Mouse (Mus musculus) kidney, embryonic 14.5 days (tissue): ENCODE measurements around the gene Rab3a. TPM values are rescaled to one million over a fixed set of nuclear protein-coding genes. Genes with fewer than 3 reads are reported as not detected.
A peak's percentile ranks its signal among the peaks of the same experiment; 100 is the strongest.

Experiments
- ATAC-seq: fragments of 200-750 bp; cut with Nextera tagmentation; 2 replicates; pipeline ENCODE4 v1.8.0; 2017; ENCODE audit warnings: moderate number of reproducible peaks, mild to moderate bottlenecking, moderate TSS enrichment, moderate library complexity; ENCODE audit not compliant: low FRiP score, low TSS enrichment
- H3K27ac ChIP-seq: fragments of 300-500 bp; sonication (generic); 2 replicates; pipeline ENCODE4 v1.5.1; 2014; ENCODE audit warnings: low read depth, mild to moderate bottlenecking, low read length, moderate library complexity, mixed read lengths
- H3K27me3 ChIP-seq: fragments of 300-500 bp; sonication (generic); 2 replicates; pipeline ENCODE4 v1.6.1; 2014; ENCODE audit warnings: mild to moderate bottlenecking, low read length; ENCODE audit not compliant: control insufficient read depth, insufficient read depth
- H3K36me3 ChIP-seq: fragments of 300-500 bp; sonication (generic); 2 replicates; pipeline ENCODE4 v1.6.1; 2014; ENCODE audit warnings: low read length, mixed read lengths; ENCODE audit not compliant: control insufficient read depth, insufficient read depth
- H3K4me1 ChIP-seq: fragments of 300-500 bp; sonication (generic); 2 replicates; pipeline ENCODE4 v1.6.1; 2014; ENCODE audit warnings: low read length, mixed read lengths; ENCODE audit not compliant: control insufficient read depth, insufficient read depth
- H3K4me2 ChIP-seq: fragments of 300-500 bp; sonication (generic); replicated peaks from 2 replicates; pipeline ENCODE4 v1.6.1; 2014; ENCODE audit warnings: low read depth, mild to moderate bottlenecking, low read length
- H3K4me3 ChIP-seq: fragments of 300-500 bp; sonication (generic); 2 replicates; pipeline ENCODE4 v1.5.1; 2014; ENCODE audit warnings: mild to moderate bottlenecking, low read length
- H3K9ac ChIP-seq: fragments of 300-500 bp; sonication (generic); 2 replicates; pipeline ENCODE4 v1.6.1; 2014; ENCODE audit warnings: low read depth, mild to moderate bottlenecking, low read length, moderate library complexity
- H3K9me3 ChIP-seq: fragments of 300-500 bp; sonication (generic); 2 replicates; pipeline ENCODE4 v1.6.1; 2016; ENCODE audit warnings: low read length; ENCODE audit not compliant: control insufficient read depth
- WGBS: fragments of 180-500 bp; shearing (Covaris S2); extraction: QIAGEN DNeasy Blood & Tissue Kit; methylation state at CpG from one replicate; pipeline ENCODE4 v1.1.7; 2014; 5-methylcytosine and 5-hydroxymethylcytosine counted together
- polyA plus RNA-seq: library from polyadenylated mRNA; unstranded; fragments of >200 nt; fragmentation: Nextera tagmentation; extraction: Ambion mirVana; gene quantifications from 2 replicates; pipeline ENCODE4 v1.2.1, GENCODE M21; 2014

Gene Rab3a
- polyA plus RNA-seq, 1 experiment from 2014 or later = 16.4 TPM

DNA sequence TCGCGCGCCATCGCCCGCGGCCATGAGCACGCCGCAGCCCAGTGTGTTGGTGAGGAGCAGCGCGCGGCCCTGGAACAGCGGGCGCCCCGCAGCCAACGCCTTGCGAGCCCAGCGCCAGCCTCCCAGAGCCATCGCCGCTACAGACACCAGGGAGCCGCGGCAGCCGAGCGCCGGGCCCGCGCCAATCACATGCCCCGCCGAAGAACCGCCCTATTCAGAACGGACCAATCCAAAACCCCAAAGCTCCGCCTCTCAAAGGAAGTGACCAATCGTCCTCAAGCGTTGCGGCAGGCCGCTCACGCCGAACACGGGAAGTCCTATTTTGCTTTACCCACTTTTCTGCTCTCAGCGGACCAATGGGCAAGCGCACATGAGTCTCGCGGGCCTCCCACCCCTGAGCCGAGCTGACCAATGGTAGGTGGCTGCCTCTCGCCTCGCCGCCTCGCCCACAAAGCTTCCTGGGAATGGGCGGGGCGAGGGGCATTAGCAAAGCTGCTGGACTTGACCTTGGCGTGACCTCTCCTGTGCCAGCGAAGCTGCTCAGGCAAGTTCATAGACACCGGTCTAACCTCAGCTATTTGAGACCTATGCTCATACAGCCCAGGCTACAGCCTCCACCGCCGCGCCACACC lies 6.4 kb downstream of the Rab3a start, which contains the start of gene Mpv17l2:
TSS of gene Mpv17l2 (minus strand) at position 172 of the 632 bp plus-strand sequence.
- Histone ChIP-seq H3K27me3 (no peaks in the 10 kb centered on the region), H3K9ac (peak within 1 kb of the TSS; percentile 83), H3K36me3 (peaks cover 24% of the 10 kb centered on the region; the same call in 1 of the 2 replicates), H3K4me3 (peak within 1 kb of the TSS; percentile 75), H3K4me1 (peaks cover 22% of the 10 kb centered on the region), H3K4me2 (peak within 1 kb of the TSS; percentile 99), H3K9me3 (no peaks in the 10 kb centered on the region), H3K27ac (peak within 1 kb of the TSS; percentile 65; the same call in 1 of the 2 replicates)
- under 1% methylated on average over 55 of the region's 55 CpGs for WGBS
- peak; percentile 95 for ATAC-seq

DNA sequence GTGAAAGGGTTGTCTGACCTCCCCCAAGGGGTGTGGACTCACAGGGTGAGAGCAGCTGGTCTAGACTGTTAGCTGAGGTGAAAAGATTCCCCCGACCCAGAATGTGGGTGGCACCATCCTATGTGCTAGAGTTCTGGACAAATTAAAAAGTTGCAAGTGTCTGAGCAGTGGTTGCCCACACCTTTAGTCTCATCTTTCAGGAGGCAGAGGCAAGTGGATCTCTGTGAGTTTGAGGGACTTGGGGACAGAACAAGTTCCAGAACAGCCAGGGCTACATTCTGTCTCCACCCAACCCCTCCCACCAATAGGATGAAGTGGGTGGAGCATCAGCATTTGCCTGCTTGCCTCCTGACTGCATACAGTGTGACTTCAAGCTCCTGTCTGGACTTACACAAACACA lies 7.6 kb downstream of the Rab3a start:
- no peak for ATAC-seq
- Histone ChIP-seq H3K27ac (no peak overlapping the region), H3K4me2 (no peak overlapping the region), H3K27me3 (no peaks in the 10 kb centered on the region), H3K9me3 (no peaks in the 10 kb centered on the region), H3K9ac (no peak overlapping the region), H3K4me1 (peaks cover 31% of the 10 kb centered on the region), H3K4me3 (no peak overlapping the region), H3K36me3 (peaks cover 21% of the 10 kb centered on the region; the same call in 1 of the 2 replicates)
- WGBS = 65% methylated on average over 1 of the region's 1 CpGs

DNA sequence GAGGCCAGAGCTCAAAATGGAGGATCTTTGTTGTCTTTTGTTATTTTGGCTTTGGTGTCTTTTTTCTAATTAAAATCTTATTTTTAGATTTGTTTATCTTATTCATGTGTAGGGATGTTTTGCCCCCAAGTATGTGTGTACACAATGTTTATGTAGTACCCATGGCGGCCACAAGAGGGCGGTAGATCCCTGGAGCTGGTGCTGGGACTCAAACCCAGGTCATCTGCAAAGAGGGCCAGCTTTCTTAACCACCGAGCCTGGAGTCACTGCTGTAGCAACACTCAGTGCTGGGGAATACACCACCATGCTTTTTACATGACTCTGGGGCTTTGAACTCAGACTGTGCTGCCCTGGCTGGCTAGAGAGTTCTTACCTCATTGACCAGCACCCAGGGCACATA lies 8.9 kb downstream of the Rab3a start:
- Histone ChIP-seq H3K9ac (no peak overlapping the region), H3K4me2 (no peak overlapping the region), H3K9me3 (no peaks in the 10 kb centered on the region), H3K4me3 (no peak overlapping the region), H3K27ac (no peak overlapping the region), H3K4me1 (peaks cover 33% of the 10 kb centered on the region), H3K27me3 (no peaks in the 10 kb centered on the region), H3K36me3 (peaks cover 18% of the 10 kb centered on the region)
- ATAC-seq = no peak
- WGBS = 6% methylated on average over 3 of the region's 3 CpGs

DNA sequence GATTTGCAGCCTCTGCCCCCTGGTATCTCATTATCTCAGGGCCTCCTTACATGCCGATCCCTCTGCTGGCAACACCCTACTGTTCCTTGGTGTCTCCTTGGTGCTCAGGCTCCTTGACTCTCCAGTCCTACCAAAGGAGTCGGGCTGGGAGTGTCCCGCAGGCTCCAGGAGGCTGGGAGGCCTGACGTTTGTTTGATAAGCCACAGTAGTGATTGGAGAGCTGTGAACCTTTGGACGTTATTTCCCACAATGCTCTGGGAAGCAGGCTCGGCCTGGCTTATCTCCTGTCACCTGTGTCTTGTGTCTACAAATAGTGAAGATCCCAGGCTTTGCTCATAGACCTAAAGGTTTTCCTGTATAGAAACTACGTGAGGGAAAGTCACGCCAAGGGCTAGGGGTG lies 9.5 kb downstream of the Rab3a start:
- H3K9ac ChIP-seq = no peak overlapping the region
- H3K9me3 ChIP-seq = no peaks in the 10 kb centered on the region
- no peaks in the 10 kb centered on the region for H3K27me3 ChIP-seq
- H3K4me2 ChIP-seq = no peak overlapping the region
- 89% methylated on average over 8 of the region's 8 CpGs for WGBS
- peaks cover 25% of the 10 kb centered on the region for H3K36me3 ChIP-seq
- H3K27ac ChIP-seq = no peak overlapping the region
- H3K4me3 ChIP-seq = no peak overlapping the region
- H3K4me1 ChIP-seq = peaks cover 28% of the 10 kb centered on the region
- no peak for ATAC-seq

DNA sequence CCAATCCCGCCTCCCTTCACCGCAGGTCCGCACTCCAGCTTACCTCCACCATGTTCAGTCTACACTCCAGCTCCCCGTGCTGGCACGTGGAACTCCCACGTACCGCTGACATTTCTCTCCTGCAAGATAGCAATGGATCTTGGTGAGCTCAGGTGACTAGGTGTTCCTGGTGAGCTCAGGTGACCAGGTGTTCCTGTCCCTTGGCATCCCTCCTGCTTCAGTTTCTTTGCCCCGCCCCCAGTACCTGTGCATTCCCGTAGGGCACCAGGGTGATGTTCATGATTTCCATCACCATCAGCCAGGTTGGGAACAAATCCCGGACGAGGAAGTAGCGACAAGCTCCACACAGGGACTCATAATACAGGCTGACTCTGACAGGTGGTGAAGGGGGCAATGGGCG lies 10.2 kb downstream of the Rab3a start:
- H3K27ac ChIP-seq = no peak overlapping the region; the same call in 1 of the 2 replicates
- no peaks in the 10 kb centered on the region for H3K27me3 ChIP-seq
- no peaks in the 10 kb centered on the region for H3K9me3 ChIP-seq
- H3K36me3 ChIP-seq = peaks cover 28% of the 10 kb centered on the region
- no peak overlapping the region for H3K4me2 ChIP-seq
- no peak overlapping the region for H3K9ac ChIP-seq
- H3K4me3 ChIP-seq = no peak overlapping the region
- H3K4me1 ChIP-seq = peaks cover 21% of the 10 kb centered on the region
- WGBS = 92% methylated on average over 13 of the region's 13 CpGs
- ATAC-seq = no peak

DNA sequence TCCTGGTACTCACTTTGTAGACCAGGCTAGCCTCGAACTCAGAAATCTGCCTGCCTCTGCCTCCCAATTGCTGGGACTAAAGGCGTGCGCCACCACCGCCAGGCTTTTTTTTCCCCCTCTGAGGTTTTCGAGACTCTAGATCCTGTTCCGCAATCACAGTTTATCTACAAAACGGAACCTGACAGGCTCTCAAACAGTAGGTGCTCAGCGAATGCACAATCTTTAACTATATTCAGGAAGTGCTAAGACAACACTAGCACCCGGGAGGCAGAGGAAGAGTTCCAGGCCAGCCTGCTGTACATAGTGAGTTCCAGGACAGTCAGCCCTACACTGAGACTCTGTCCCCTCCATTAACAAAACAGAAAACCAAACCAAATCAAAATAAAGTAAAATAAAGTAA lies 10.8 kb downstream of the Rab3a start:
- Histone ChIP-seq H3K4me3 (peak overlapping the region; percentile 53; the same call in 1 of the 2 replicates), H3K27ac (no peak overlapping the region), H3K4me1 (peaks cover 15% of the 10 kb centered on the region; the same call in 1 of the 2 replicates), H3K9ac (no peak overlapping the region), H3K9me3 (no peaks in the 10 kb centered on the region), H3K36me3 (peaks cover 35% of the 10 kb centered on the region), H3K4me2 (peak overlapping the region; percentile 93), H3K27me3 (no peaks in the 10 kb centered on the region)
- ATAC-seq = no peak
- 81% methylated on average over 9 of the region's 9 CpGs for WGBS

DNA sequence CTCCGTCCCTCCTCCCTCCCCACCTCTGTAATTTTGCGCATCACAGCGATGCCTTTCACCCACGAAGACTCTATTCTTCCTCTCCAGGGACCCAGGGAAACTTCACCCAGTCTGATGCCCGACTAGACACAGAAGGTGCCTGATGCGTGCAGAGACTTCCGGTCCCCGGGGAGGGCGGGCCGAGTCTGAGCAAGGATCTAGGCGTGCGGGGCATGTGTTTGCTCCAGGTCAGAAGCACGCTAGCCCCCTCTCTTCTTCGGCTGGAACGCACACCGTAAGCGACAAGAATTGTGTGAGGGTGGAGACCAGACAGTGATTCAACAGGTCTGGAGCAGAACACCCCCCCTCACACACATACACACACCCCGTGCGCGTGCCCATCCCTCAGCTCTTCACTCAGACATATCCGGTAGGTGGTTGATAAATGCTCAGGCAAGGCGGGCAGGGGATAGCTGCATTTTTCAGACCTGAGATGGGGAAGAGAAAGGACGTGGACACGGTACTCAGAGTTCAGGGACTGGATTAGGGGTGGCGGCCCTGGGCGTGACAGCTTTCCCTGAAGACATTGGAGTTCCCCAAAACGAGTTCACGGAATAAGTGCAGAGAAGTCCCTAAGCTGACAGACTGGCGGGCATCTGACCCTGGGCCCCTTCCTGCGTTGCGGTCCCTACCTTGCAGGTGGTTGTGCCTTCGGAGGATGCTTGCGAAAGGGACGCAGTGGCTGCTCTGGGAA lies 11.5 kb downstream of the Rab3a start:
- H3K27me3 ChIP-seq = no peaks in the 10 kb centered on the region
- H3K27ac ChIP-seq = peak overlapping the region; percentile 76
- ATAC-seq = 0 out of 2 replicates have a peak, but pooled peaks have one; percentile 1

DNA sequence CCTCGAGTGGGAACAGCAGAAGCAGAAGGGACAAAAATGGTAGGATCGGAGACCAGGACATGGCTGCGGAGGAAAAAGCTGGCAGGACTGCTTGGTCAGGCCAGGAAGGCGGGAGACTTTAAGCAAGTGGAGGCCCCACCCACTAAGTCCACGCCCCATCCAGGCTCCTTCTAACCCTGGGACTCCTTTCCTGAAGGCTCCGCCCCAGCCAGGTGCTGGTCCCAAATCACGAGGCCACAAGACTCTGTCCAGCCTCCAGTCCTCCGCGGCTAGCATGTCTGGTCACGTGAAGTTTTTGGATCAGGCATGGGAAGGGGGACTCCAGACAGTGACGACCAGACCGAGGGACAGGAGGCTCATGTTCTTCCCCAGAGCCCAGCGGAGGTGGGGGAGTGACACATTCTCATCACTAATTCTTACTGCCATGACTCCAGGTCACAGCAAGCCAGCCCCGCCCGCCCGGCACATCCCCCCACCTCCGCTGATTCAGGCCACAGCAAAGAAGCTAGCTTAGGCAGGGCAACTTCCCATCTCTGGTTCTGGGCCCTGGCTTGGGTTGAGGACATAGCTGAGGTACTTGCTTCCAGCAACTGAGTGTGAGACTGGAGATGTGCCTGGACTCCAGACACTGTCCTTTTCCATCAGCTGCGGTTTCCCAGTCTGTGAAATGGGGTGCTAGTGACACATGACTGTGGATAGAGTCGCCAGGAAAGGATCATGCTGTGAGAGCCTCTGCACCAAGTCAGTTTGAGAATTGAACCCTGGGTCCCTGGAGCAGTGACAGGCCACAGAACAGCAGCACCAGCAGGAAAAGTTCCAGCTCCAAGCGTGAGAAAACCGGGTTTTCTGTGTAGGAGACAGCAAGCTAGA lies 12.3 kb downstream of the Rab3a start:
- Histone ChIP-seq H3K9ac (peak overlapping the region; percentile 57), H3K4me3 (peak overlapping the region; percentile 53), H3K27ac (peak overlapping the region; percentile 76), H3K27me3 (no peaks in the 10 kb centered on the region), H3K4me1 (peaks cover 13% of the 10 kb centered on the region; the same call in 1 of the 2 replicates), H3K4me2 (peak overlapping the region; percentile 93), H3K9me3 (no peaks in the 10 kb centered on the region), H3K36me3 (peaks cover 49% of the 10 kb centered on the region)
- ATAC-seq = peak; percentile 78
- 11% methylated on average over 21 of the region's 21 CpGs for WGBS

More for the DNA sequence above, 11.5 kb downstream of the Rab3a start:
- Histone ChIP-seq H3K4me3 (peak overlapping the region; percentile 53), H3K9ac (peak overlapping the region; percentile 57), H3K4me1 (peaks cover 13% of the 10 kb centered on the region; the same call in 1 of the 2 replicates), H3K36me3 (peaks cover 41% of the 10 kb centered on the region), H3K9me3 (no peaks in the 10 kb centered on the region), H3K4me2 (peak overlapping the region; percentile 93)
- WGBS = under 1% methylated on average over 34 of the region's 34 CpGs
